Mouse (Mus musculus): Measurements from ENCODE around the gene Kirrel3.

DNA sequence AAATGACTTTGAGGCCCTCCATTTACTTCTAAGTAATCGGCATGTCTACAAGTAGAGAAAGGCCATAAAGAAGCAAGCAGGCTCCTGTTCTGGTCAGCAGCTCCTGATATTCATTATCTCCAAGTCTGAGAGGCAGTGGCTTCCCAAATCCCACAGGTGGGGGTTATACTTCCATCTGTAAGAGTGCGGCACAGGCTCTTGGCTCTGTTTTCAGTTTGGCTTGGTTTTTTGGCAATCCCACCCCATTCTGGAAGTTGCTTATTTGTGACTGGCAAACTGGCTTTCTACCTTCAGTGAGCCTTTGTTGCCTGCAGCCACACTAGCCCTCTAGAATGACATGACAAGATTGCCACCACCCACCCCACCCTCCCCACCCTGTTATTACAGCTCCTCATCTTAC, 100.4 kb downstream of the Kirrel3 start:
- TF ChIP-seq TAL1 (IDR thresholded peaks at IDR 0.05; ENCODE audit: low read length) (no peak), GATA1 (IDR thresholded peaks at IDR 0.05; ENCODE audit: low read length) (no peak)
